Mouse (Mus musculus) CH12.LX (cell line): ENCODE measurements around the gene Kri1.

ENCODE experiments used
- CHD1 ChIP-seq: IDR thresholded peaks from 2 replicates; pipeline ENCODE4 v1.6.1; 2012; ENCODE audit warnings: low read depth, low read length, improper control_type of control experiment, inconsistent platforms
- CTCF ChIP-seq, 2 experiments: IDR thresholded peaks in 1 of 2; conservative IDR thresholded peaks in 1 of 2; 2 replicates each; pipeline ENCODE4 v1.5.1; 2011 to 2012; ENCODE audit warnings: low read depth in 2 of 2, low read length in 2 of 2, improper control_type of control experiment in 1 of 2, inconsistent platforms in 1 of 2, mild to moderate bottlenecking in 1 of 2, moderate library complexity in 1 of 2
- EP300 ChIP-seq: IDR thresholded peaks from 2 replicates; pipeline ENCODE4 v1.6.1; 2011; ENCODE audit warnings: low read length, improper control_type of control experiment
- GABPA ChIP-seq: IDR thresholded peaks from 2 replicates; pipeline ENCODE4 v1.6.1; 2012; ENCODE audit warnings: low read depth, low read length, improper control_type of control experiment, inconsistent platforms; ENCODE audit not compliant: insufficient replicate concordance
- MAX ChIP-seq: IDR thresholded peaks from 2 replicates; pipeline ENCODE4 v1.6.1; 2011; ENCODE audit warnings: low read length, improper control_type of control experiment
- RAD21 ChIP-seq: IDR thresholded peaks from 2 replicates; pipeline ENCODE4 v1.6.1; 2011; ENCODE audit warnings: low read depth, mild to moderate bottlenecking, low read length, improper control_type of control experiment, moderate library complexity
- USF1 ChIP-seq: IDR thresholded peaks from 2 replicates; pipeline ENCODE4 v1.6.1; 2014; ENCODE audit warnings: low read depth, mild to moderate bottlenecking, inconsistent platforms, low read length, improper control_type of control experiment
- ZNF384 ChIP-seq: IDR thresholded peaks from 2 replicates; pipeline ENCODE4 v1.6.1; 2012; ENCODE audit warnings: low read depth, low read length, improper control_type of control experiment, inconsistent platforms

DNA sequence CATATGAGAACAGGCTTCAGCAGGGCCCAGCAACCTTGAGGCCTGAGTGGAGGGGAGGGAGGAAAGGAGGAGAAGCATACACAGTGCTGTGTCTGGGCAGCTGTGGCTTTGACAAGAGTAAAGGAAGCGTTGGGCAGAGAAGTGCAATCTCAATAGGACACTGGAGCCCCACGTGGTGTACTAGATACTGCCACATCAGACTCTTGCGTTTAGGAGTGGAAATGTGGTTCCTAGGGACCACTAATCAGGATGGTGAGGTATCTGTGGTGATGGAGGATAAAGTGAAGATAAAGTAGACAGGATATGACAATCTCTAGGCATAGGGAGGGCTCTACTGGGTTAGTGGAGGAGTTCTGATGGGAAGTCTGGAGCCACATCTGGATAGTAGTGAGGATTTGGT lies 1.0 kb downstream of the Kri1 start:
- TF ChIP-seq CHD1 = no peak
- no peak for TF ChIP-seq CTCF (conservative IDR thresholded peaks at IDR 0.05 in 1 of 2, IDR thresholded peaks at IDR 0.05 in 1 of 2; ENCODE audit: low read depth in 2 of 2, low read length in 2 of 2)
- TF ChIP-seq USF1 = peak; percentile 31
- no peak for TF ChIP-seq RAD21
- TF ChIP-seq ZNF384 = no peak
- TF ChIP-seq GABPA = no peak
- no peak for TF ChIP-seq EP300
- peak; percentile 73 for TF ChIP-seq MAX
